Mouse (Mus musculus) granulocyte monocyte progenitor cell, adult 5-6 weeks (primary cell): ENCODE results near the gene Ccdc28b. TPM values are rescaled to one million over a fixed set of nuclear protein-coding genes. Genes with fewer than 3 reads are reported as not detected.

ENCODE experiments used
- ATAC-seq: replicated peaks from 2 replicates; pipeline ENCODE4 v1.8.0; 2016; ENCODE audit warnings: mild to moderate bottlenecking, moderate TSS enrichment, inconsistent platforms; ENCODE audit not compliant: poor library complexity, severe bottlenecking
- total RNA-seq, 2 experiments: library from RNA; stranded (forward) in 1 of 2; stranded (reverse) in 1 of 2; fragments of 200-712, 200-1000 nt in 1 of 2; fragments of >200 nt in 1 of 2; fragmentation: Nextera tagmentation in 1 of 2; gene quantifications; 2 replicates each; pipeline ENCODE4 v1.2.3; 2014 to 2017

Gene Ccdc28b
- total RNA-seq (2014; fragmentation: Nextera tagmentation): 44.7 and 57.5 TPM in 2 replicates
- total RNA-seq (2017): 53.4 and 65.8 TPM in 2 replicates

GRCm38 (mm10) chr4:129623681-129624091 is at the start of gene Ccdc28b:
TSS of gene Ccdc28b (minus strand) at chr4:129623947.
- peak; percentile 4 for ATAC-seq

- 0 out of 2 replicates have a peak, but pooled peaks have one; percentile 4 for ATAC-seq
Measured at GRCm38 (mm10) chr4:129672878-129673449, 49.2 kb upstream of the Ccdc28b start.

GRCm38 (mm10) chr4:129672083-129672877 is 48.5 kb upstream of the Ccdc28b start, which contains the start of gene Kpna6:
TSS of gene Kpna6 (minus strand) at chr4:129672767.
- peak; percentile 95 for ATAC-seq

GRCm38 (mm10) chr4:129671491-129672082 is 47.8 kb upstream of the Ccdc28b start:
- ATAC-seq: peak; percentile 66

- ATAC-seq: no peak
Measured at GRCm38 (mm10) chr4:129662255-129662813, 38.6 kb upstream of the Ccdc28b start.

GRCm38 (mm10) chr4:129661584-129661983 is 37.8 kb upstream of the Ccdc28b start:
- no peak for ATAC-seq

- no peak for ATAC-seq
Measured at GRCm38 (mm10) chr4:129654770-129655169, 31.0 kb upstream of the Ccdc28b start.

- ATAC-seq: no peak
Measured at GRCm38 (mm10) chr4:129650359-129650758, 26.6 kb upstream of the Ccdc28b start.

GRCm38 (mm10) chr4:129648656-129649055 is 24.9 kb upstream of the Ccdc28b start:
- no peak for ATAC-seq

GRCm38 (mm10) chr4:129645204-129645603 is 21.5 kb upstream of the Ccdc28b start:
- ATAC-seq: peak; percentile 14; the same call in 1 of the 2 replicates

- ATAC-seq: no peak
Measured at GRCm38 (mm10) chr4:129641756-129642155, 18.0 kb upstream of the Ccdc28b start.

- ATAC-seq: peak; percentile 87
Measured at GRCm38 (mm10) chr4:129640638-129641467, 17.1 kb upstream of the Ccdc28b start, which contains the start of gene Txlna. TSS of gene Txlna (minus strand) at chr4:129641065.

GRCm38 (mm10) chr4:129640101-129640637 is 16.4 kb upstream of the Ccdc28b start:
- ATAC-seq: peak; percentile 21

GRCm38 (mm10) chr4:129639221-129639620 is 15.5 kb upstream of the Ccdc28b start:
- no peak for ATAC-seq

- no peak for ATAC-seq
Measured at GRCm38 (mm10) chr4:129633852-129634251, 10.1 kb upstream of the Ccdc28b start.

- no peak for ATAC-seq
Measured at GRCm38 (mm10) chr4:129631867-129632266, 8.1 kb upstream of the Ccdc28b start.

GRCm38 (mm10) chr4:129630944-129631343 is 7.2 kb upstream of the Ccdc28b start:
- no peak for ATAC-seq

- ATAC-seq: no peak
Measured at GRCm38 (mm10) chr4:129626035-129626434, 2.3 kb upstream of the Ccdc28b start.

GRCm38 (mm10) chr4:129625496-129625895 is 1.7 kb upstream of the Ccdc28b start:
- no peak for ATAC-seq

- ATAC-seq: peak; percentile 55
Measured at GRCm38 (mm10) chr4:129625029-129625370, 1.3 kb upstream of the Ccdc28b start.
